Mouse (Mus musculus): Measurements from ENCODE around the gene Slc25a12.
"Not testable (repeated sequence)": the region's sequence is repeated elsewhere in the genome, so short reads cannot be mapped to it uniquely, and the experiment has no call there.

Gene Slc25a12

GRCm38 (mm10) chr2:71367125-71367880 is at the start of gene Slc25a12:
TSS of gene Slc25a12 (minus strand) at chr2:71367749.
- DNase-seq (ENCODE audit: extremely low read depth, low read depth, low spot score): no peak

- DNase-seq (ENCODE audit: extremely low read depth, low read depth, low spot score): no peak
Measured at GRCm38 (mm10) chr2:71405613-71406012, 38.1 kb upstream of the Slc25a12 start.

GRCm38 (mm10) chr2:71389864-71390263 is 22.3 kb upstream of the Slc25a12 start:
- DNase-seq (ENCODE audit: extremely low read depth, low read depth, low spot score): no peak

- peak; percentile 50 for DNase-seq (ENCODE audit: extremely low read depth, low read depth, low spot score)
Measured at GRCm38 (mm10) chr2:71388951-71389763, 21.6 kb upstream of the Slc25a12 start, which contains the start of gene Hat1. TSS of gene Hat1 (plus strand) at chr2:71388958.

- no peak for DNase-seq (ENCODE audit: extremely low read depth, low read depth, low spot score)
Measured at GRCm38 (mm10) chr2:71387766-71388165, 20.2 kb upstream of the Slc25a12 start.

DNA sequence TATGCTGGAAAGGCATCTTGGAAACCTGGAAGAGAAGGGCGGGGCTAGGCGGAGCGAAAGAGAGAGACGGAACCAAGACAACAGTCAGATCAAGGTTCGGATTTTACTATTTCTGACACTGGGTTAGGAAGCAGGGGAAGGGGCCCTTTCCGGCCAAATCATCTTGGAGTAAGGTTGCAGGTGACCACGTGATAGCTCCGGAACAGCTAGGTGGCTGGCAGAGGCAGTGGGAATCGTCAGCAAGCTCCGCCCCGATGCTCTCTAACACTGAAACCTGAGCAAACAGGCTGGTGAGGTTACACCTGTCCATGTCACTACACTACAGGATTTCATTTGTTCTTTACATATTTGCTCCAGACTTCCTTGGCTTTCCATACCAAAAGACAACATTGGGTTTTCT is 16.3 kb upstream of the Slc25a12 start:
- DNase-seq (ENCODE audit: extremely low read depth, low read depth, low spot score): no peak

GRCm38 (mm10) chr2:71381962-71382361 is 14.4 kb upstream of the Slc25a12 start:
- no peak for DNase-seq (ENCODE audit: extremely low read depth, low read depth, low spot score)

DNA sequence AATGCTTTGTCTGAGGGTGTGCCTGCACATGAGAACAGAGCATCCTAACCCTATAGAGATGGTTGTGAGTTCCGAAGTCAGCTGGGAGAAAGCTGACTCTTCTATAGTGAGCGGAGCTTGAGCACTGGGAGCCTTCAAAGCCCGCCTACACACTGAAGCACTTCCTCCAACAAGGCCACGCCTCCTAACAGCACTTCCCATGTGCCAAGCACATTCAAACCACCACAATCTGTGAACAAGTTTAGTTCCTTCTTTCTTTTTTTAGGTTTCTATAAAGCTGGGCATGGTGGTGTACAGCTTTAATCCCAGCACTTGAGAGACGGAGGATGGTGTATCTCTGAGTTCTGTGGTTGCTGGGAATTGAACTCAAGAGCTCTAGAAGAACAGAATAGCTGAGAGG is 9.9 kb upstream of the Slc25a12 start:
- no peak for DNase-seq (ENCODE audit: extremely low read depth, low read depth, low spot score)

DNA sequence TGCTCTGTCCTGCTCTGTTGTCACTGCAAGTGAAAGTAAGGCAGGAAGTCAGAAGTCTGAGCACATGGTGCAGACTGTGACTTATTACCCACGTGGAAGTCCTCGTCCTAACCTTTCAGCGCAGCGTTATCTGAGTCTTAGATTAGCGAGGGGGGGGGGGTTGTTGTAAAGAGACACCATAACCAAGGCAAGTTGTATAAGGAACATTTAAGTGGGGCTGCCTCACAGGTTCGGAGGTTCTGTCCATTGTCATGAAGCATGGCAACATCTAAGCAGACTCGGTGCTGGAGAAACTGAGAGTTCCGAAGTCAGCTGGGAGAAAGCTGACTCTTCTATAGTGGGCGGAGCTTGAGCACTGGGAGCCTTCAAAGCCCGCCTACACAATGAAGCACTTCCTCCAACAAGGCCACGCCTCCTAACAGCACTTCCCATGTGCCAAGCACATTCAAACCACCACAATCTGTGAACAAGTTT is 8.9 kb upstream of the Slc25a12 start:
- no peak for DNase-seq (ENCODE audit: extremely low read depth, low read depth, low spot score)

GRCm38 (mm10) chr2:71374275-71375155 is 7.0 kb upstream of the Slc25a12 start:
- DNase-seq (ENCODE audit: extremely low read depth, low read depth, low spot score): peak; percentile 55

GRCm38 (mm10) chr2:71372261-71372660 is 4.7 kb upstream of the Slc25a12 start:
- not testable (repeated sequence) for DNase-seq (ENCODE audit: extremely low read depth, low read depth, low spot score)

- DNase-seq (ENCODE audit: extremely low read depth, low read depth, low spot score): no peak
Measured at GRCm38 (mm10) chr2:71371790-71372189, 4.2 kb upstream of the Slc25a12 start.

GRCm38 (mm10) chr2:71368086-71368485 is 537 bp upstream of the Slc25a12 start:
- no peak for DNase-seq (ENCODE audit: extremely low read depth, low read depth, low spot score)

GRCm38 (mm10) chr2:71366618-71367124 is 878 bp downstream of the Slc25a12 start:
- no peak for DNase-seq (ENCODE audit: extremely low read depth, low read depth, low spot score)

- no peak for DNase-seq (ENCODE audit: extremely low read depth, low read depth, low spot score)
Measured at GRCm38 (mm10) chr2:71360192-71360591, 7.4 kb downstream of the Slc25a12 start.

- DNase-seq (ENCODE audit: extremely low read depth, low read depth, low spot score): no peak
Measured at GRCm38 (mm10) chr2:71358347-71358746, 9.2 kb downstream of the Slc25a12 start.

- no peak for DNase-seq (ENCODE audit: extremely low read depth, low read depth, low spot score)
Measured at GRCm38 (mm10) chr2:71354055-71354425, 13.5 kb downstream of the Slc25a12 start.

DNA sequence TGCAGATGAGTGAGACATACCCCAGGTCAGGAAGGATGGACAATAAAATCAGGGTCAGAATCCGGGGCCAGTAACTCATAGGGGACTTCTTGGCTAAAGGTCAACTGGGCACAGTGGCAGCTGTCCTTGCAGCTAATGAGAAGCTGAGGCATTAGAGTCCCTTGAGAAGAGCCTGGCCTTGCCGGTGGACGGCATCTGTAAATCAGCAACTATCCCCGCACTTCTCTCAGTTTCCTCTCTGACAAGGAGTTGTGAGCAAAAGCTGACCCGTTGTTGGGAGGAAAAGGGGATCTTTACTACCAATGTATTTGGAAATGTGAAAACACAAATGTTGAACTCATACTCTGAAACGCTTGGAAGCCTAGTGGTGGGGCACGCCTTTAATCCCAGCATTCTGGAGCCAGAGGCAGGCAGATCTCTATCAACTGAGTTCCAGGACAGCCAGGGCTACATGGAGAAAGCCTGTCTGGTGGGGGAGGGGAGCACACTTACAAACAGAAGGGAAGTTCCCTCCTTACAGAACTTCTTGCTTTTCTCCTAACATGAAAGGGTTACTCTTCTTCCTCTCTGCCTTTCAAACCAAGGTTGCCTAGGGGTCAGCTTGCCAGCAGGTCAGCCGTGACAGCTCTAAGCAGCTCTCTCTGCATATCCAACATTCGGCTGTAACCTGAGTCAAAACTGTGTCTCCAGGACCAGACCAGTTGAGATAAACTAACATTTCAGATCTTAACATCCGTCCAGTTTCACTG is 14.1 kb downstream of the Slc25a12 start:
- no peak for DNase-seq (ENCODE audit: extremely low read depth, low read depth, low spot score)

DNA sequence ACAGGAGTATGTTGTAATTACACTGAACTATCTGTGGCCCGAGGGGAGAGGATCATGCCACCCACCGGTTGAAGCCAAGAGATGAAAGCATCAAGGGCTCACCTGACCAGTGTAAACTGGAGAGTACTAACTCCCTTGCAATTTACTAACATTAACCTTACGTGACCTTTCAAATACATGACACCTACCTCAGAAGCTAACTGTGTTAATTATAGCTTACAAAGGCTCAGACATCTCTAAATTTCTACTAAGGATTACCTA is 15.9 kb downstream of the Slc25a12 start:
- DNase-seq (ENCODE audit: extremely low read depth, low read depth, low spot score): no peak
